Mouse (Mus musculus) heart, embryonic 10.5 days (tissue): ENCODE data around the gene Slc38a2. TPM values are rescaled to one million over a fixed set of nuclear protein-coding genes. Genes with fewer than 3 reads are reported as not detected.

Experiments used
- DNase-seq: peaks from one replicate; pipeline ENCODE4 v3.0.0-alpha.2; 2017; ENCODE audit warnings: low spot score
- H3K27ac ChIP-seq: fragments of 300-500 bp; sonication (generic); 2 replicates; pipeline ENCODE4 v1.5.1; 2016; ENCODE audit warnings: mild to moderate bottlenecking
- H3K27me3 ChIP-seq: fragments of 300-500 bp; sonication (generic); 2 replicates; pipeline ENCODE4 v1.6.1; 2016; ENCODE audit warnings: mild to moderate bottlenecking; ENCODE audit not compliant: poor library complexity, insufficient read depth, severe bottlenecking
- H3K36me3 ChIP-seq: fragments of 300-500 bp; sonication (generic); 2 replicates; pipeline ENCODE4 v1.6.1; 2016; ENCODE audit warnings: mild to moderate bottlenecking, moderate library complexity
- H3K4me1 ChIP-seq: fragments of 300-500 bp; sonication (generic); 2 replicates; pipeline ENCODE4 v1.6.1; 2016; ENCODE audit warnings: mild to moderate bottlenecking
- H3K4me3 ChIP-seq: fragments of 300-500 bp; sonication (generic); 2 replicates; pipeline ENCODE4 v1.5.1; 2016; ENCODE audit warnings: mild to moderate bottlenecking, moderate library complexity
- H3K9me3 ChIP-seq: fragments of 300-500 bp; sonication (generic); 2 replicates; pipeline ENCODE4 v1.6.1; 2016; ENCODE audit warnings: mild to moderate bottlenecking, moderate library complexity
- WGBS: fragments of 180-500 bp; shearing (Covaris S2); methylation state at CpG from one replicate; pipeline ENCODE4 v1.1.7; 2016; 5-methylcytosine and 5-hydroxymethylcytosine counted together
- polyA plus RNA-seq: library from polyadenylated mRNA; unstranded; fragments of >200 nt; fragmentation: Nextera tagmentation; extraction: Ambion mirVana; gene quantifications from 2 replicates; pipeline ENCODE4 v1.2.1, GENCODE M21; 2016

The Slc38a2 gene
- polyA plus RNA-seq, 1 experiment from 2014 or later: 113 TPM

GRCm38 (mm10) chr15:96666663-96667062 is 32.9 kb downstream of the Slc38a2 start:
- 9% methylated on average over 7 of the region's 7 CpGs for WGBS
- H3K9me3 ChIP-seq: no peaks in the 10 kb centered on the region
- H3K36me3 ChIP-seq: no peaks in the 10 kb centered on the region
- no peaks in the 10 kb centered on the region for H3K27me3 ChIP-seq
- no peak for DNase-seq
- H3K4me3 ChIP-seq: peak overlapping the region; percentile 40
- no peak overlapping the region for H3K27ac ChIP-seq
- peaks cover 9% of the 10 kb centered on the region for H3K4me1 ChIP-seq

DNA sequence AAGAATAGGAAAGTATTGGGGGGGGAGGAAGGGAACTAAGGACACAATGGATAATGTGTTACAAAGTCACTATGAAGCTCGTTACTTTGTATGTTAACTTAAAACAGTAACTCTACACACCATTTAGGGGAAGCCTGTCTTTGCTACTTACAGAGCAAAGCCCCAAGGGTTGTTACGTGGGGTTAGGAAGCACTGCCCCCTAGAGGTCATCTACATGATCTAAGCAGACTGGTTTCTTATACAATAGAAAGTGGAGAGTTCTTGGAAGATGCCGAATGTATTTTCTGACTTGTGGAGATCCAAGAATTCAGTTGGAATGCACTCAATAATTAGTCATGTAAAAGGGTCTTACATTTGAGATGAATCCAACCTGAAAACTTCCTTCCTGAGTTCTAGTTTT is 33.6 kb downstream of the Slc38a2 start:
- no peaks in the 10 kb centered on the region for H3K36me3 ChIP-seq
- no peaks in the 10 kb centered on the region for H3K27me3 ChIP-seq
- no peak for DNase-seq
- H3K9me3 ChIP-seq: no peaks in the 10 kb centered on the region
- H3K27ac ChIP-seq: no peak overlapping the region
- no peak overlapping the region for H3K4me3 ChIP-seq
- WGBS: 13% methylated on average over 3 of the region's 3 CpGs
- H3K4me1 ChIP-seq: peaks cover 14% of the 10 kb centered on the region

DNA sequence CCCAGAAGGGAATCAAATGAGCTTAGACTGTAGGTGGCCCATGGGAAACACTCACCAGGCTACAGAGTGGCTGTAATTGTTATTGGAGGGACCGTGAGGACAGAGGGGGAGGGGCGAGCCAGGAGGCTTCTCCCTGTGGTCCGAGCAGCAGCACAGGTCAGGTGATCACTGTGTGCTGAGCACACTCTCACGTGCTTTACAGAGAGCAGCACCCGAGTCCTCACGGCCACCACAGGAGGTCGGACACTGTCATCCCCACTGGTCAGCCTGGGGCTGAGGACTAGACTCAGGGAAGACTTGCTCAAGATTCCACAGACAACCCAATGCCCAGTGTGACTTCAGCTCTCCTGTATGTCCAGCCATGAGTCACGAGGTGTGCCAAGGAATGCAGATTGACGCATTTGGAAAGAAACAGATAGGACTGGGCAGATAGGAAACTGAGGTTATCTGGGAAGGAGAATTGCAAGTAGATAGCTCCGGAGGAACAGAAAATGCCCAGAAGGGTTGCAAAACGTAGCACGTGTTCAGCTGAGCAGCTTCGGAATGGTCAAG is 38.9 kb downstream of the Slc38a2 start:
- Histone ChIP-seq H3K27ac (peak overlapping the region; percentile 49), H3K36me3 (no peaks in the 10 kb centered on the region), H3K4me3 (peak overlapping the region; percentile 5; the same call in 1 of the 2 replicates), H3K27me3 (no peaks in the 10 kb centered on the region), H3K4me1 (peaks cover 29% of the 10 kb centered on the region), H3K9me3 (no peaks in the 10 kb centered on the region)
- no peak for DNase-seq
- 22% methylated on average over 13 of the region's 13 CpGs for WGBS

DNA sequence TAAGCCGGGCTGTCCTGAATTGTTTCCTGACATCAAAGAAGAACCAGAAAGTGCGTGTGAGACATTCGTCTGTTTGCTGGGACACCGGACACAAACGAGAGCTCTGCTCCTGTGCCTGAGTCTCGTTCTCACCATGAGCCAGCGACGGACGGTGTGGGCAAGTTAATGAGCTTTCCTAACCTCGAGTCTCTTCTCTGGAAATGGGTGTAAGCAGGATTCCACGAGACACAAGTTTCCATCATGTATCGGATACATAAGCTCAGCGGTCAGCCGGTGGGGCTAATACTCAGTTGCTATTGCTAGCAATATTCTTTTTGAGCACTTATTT is 41.3 kb downstream of the Slc38a2 start:
- no peak overlapping the region for H3K27ac ChIP-seq
- H3K9me3 ChIP-seq: no peaks in the 10 kb centered on the region
- 58% methylated on average over 14 of the region's 14 CpGs for WGBS
- H3K4me3 ChIP-seq: no peak overlapping the region
- DNase-seq: no peak
- H3K27me3 ChIP-seq: no peaks in the 10 kb centered on the region
- no peaks in the 10 kb centered on the region for H3K36me3 ChIP-seq
- peaks cover 33% of the 10 kb centered on the region for H3K4me1 ChIP-seq

- no peak for DNase-seq
- Histone ChIP-seq H3K27me3 (no peaks in the 10 kb centered on the region), H3K9me3 (no peaks in the 10 kb centered on the region), H3K36me3 (no peaks in the 10 kb centered on the region), H3K4me1 (peaks cover 33% of the 10 kb centered on the region), H3K4me3 (no peak overlapping the region), H3K27ac (no peak overlapping the region)
- 57% methylated on average over 17 of the region's 17 CpGs for WGBS
These were observed 41.8 kb downstream of the Slc38a2 start for GRCm38 (mm10) chr15:96657576-96658274.

DNA sequence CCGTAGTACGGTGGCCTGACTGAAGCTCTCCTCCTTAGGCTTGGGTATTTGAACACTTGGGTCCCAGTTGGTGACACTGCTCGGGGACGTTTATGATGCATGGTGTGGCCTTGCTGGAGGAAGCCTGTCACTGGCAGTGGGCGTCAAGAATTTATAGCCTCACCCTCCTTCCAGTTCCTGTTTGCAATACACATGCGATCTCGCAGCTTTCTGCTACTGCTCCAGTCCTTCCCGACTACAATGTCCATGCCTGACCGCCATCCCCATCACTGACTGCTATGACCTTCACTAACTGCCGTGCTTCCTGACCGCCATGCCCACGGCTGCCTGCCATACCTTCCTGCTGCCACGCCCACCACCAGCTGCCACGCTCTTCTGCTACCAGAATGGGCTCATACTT is 44.0 kb downstream of the Slc38a2 start:
- Histone ChIP-seq H3K9me3 (no peaks in the 10 kb centered on the region), H3K36me3 (no peaks in the 10 kb centered on the region), H3K4me3 (no peak overlapping the region), H3K27ac (no peak overlapping the region), H3K27me3 (no peaks in the 10 kb centered on the region), H3K4me1 (peaks cover 24% of the 10 kb centered on the region)
- WGBS: 90% methylated on average over 14 of the region's 14 CpGs
- DNase-seq: peak; percentile 25

GRCm38 (mm10) chr15:96654714-96655113 is 44.8 kb downstream of the Slc38a2 start:
- H3K4me1 ChIP-seq: peaks cover 21% of the 10 kb centered on the region
- no peak for DNase-seq
- no peak overlapping the region for H3K4me3 ChIP-seq
- H3K27ac ChIP-seq: no peak overlapping the region
- H3K9me3 ChIP-seq: no peaks in the 10 kb centered on the region
- 57% methylated on average over 8 of the region's 8 CpGs for WGBS
- no peaks in the 10 kb centered on the region for H3K27me3 ChIP-seq
- no peaks in the 10 kb centered on the region for H3K36me3 ChIP-seq

- Histone ChIP-seq H3K9me3 (no peaks in the 10 kb centered on the region), H3K27me3 (no peaks in the 10 kb centered on the region), H3K4me3 (no peak overlapping the region), H3K36me3 (no peaks in the 10 kb centered on the region), H3K4me1 (peaks cover 10% of the 10 kb centered on the region), H3K27ac (no peak overlapping the region)
- WGBS: 93% methylated on average over 16 of the region's 16 CpGs
- DNase-seq: no peak
These were observed 46.5 kb downstream of the Slc38a2 start for GRCm38 (mm10) chr15:96653011-96653410.

DNA sequence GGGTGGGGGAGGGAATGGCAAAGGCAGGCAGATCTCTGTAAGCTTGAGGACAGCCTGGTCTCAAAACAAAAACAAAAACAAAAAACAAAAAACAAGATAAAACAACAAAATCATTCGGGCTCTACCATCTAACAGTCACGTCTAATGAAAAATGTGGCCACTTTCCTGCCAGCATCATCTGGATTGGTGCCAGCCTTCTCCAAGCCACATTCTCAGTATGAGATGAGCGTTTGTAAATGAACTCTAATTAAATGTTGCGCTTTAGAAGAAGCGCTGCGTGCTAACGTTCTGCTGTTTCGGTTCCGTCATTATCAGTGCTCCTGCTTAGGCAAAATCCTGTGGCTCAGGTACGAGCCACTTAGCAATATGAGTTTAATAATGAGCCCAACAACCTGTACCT is 47.0 kb downstream of the Slc38a2 start:
- 92% methylated on average over 10 of the region's 10 CpGs for WGBS
- no peaks in the 10 kb centered on the region for H3K27me3 ChIP-seq
- H3K4me3 ChIP-seq: no peak overlapping the region
- DNase-seq: no peak
- peaks cover 8% of the 10 kb centered on the region for H3K4me1 ChIP-seq
- no peaks in the 10 kb centered on the region for H3K36me3 ChIP-seq
- no peak overlapping the region for H3K27ac ChIP-seq
- no peaks in the 10 kb centered on the region for H3K9me3 ChIP-seq

GRCm38 (mm10) chr15:96647376-96647775 is 52.2 kb downstream of the Slc38a2 start:
- Histone ChIP-seq H3K4me3 (peak overlapping the region; percentile 31; the same call in 1 of the 2 replicates), H3K27me3 (no peaks in the 10 kb centered on the region), H3K9me3 (no peaks in the 10 kb centered on the region), H3K4me1 (peaks cover 16% of the 10 kb centered on the region), H3K36me3 (no peaks in the 10 kb centered on the region), H3K27ac (no peak overlapping the region)
- no peak for DNase-seq
- 28% methylated on average over 15 of the region's 15 CpGs for WGBS

DNA sequence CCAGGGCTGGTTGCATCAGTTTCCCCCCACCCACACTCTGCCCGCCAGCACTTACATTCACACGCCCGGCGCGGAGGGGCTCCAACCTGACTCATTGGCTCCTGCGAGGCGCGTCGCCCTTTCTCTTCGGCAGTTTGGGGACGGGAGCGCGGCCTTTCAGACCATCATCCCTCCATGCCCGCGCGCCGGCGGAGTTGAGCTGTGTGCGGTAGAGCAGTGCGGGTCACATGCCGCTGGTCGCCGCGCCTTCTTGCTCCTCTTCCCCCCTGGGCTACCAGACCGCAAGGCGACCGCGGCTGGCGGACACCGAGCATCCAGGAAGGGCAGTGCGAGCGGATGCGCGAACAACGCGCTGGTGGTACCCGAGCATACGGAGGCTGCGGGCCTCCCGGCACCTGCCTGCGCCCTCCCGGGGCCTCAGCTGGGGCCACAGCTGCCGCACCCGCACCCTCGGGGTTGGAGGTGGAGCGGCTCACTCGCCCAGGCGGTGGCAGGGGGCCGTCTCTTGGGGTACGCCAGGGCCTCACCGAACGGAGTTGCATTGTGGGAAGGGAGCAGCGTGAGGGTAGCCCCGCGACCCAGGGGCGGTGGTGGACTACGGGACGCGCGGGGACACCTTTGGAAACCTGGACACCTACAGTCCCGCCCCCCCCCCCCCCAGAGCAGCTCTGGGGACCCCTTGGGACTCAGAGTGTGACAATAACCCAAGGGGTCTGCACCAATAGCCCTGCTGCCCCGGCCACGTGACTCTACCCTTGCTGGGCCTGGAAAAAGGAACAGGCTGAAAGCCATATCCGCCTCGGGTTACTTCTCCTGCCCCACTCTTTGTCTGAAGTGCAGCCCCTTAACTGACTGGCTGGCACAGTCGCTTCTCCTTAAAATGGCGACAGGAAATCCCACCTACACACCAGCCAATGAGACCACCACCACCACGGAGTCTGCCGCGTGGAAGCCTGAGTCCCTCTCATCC is 56.8 kb downstream of the Slc38a2 start, which contains the start of gene Slc38a1:
TSS of gene Slc38a1 (minus strand) at position 478 of the 970 bp plus-strand sequence.
- under 1% methylated on average over 69 of the region's 70 CpGs for WGBS
- Histone ChIP-seq H3K27ac (peak within 1 kb of the TSS; percentile 100), H3K36me3 (peaks cover 14% of the 10 kb centered on the region), H3K9me3 (no peaks in the 10 kb centered on the region), H3K4me1 (peaks cover 41% of the 10 kb centered on the region), H3K27me3 (no peaks in the 10 kb centered on the region), H3K4me3 (peak within 1 kb of the TSS; percentile 83)
- peak; percentile 89 for DNase-seq

DNA sequence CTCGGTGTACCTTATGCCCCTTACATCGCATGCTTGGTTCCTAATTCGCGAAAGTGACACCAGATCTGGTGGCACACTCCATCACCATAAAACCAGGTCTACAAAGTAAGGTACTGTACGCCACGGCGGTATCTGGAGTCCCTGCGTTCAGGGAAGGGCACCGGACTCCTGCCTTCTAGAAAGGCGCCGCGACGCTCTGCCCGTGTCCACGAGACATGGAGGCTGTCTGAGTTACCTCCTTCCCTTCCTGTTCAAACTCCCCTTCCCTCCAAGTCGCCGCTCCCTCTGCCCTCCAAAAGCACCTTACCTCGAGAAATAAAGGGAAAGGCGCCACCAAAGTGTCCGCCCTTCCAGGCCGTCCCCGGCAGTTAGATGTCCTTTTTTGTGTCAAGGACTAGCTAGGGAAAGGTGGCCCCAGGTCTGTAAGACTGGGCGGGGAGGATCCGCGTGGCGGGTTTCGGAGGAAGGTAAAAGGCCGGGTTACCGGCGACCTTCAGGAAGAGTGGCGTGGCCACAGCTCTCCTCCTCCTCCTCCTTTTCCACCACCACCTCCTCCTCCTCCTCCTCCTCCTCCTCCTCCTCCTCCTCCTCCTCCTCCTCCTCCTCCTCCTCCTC is 57.6 kb downstream of the Slc38a2 start:
- peak; percentile 81 for DNase-seq
- Histone ChIP-seq H3K27me3 (no peaks in the 10 kb centered on the region), H3K4me3 (peak overlapping the region; percentile 83), H3K27ac (peak overlapping the region; percentile 100), H3K4me1 (peaks cover 36% of the 10 kb centered on the region), H3K36me3 (peaks cover 20% of the 10 kb centered on the region), H3K9me3 (no peaks in the 10 kb centered on the region)
- under 1% methylated on average over 31 of the region's 31 CpGs for WGBS
